Mouse (Mus musculus): Measurements from ENCODE around the gene Ext2.

Gene Ext2

GRCm38 (mm10) chr2:93806487-93807201 is 15.7 kb downstream of the Ext2 start:
- CTCF ChIA-PET = no interaction called here

GRCm38 (mm10) chr2:93805523-93805922 is 16.8 kb downstream of the Ext2 start:
- CTCF ChIA-PET = no interaction called here

GRCm38 (mm10) chr2:93805066-93805465 is 17.3 kb downstream of the Ext2 start:
- CTCF ChIA-PET = no interaction called here

GRCm38 (mm10) chr2:93802947-93803346 is 19.4 kb downstream of the Ext2 start:
- CTCF ChIA-PET = no interaction called here

- CTCF ChIA-PET = no interaction called here
These were observed 21.3 kb downstream of the Ext2 start for GRCm38 (mm10) chr2:93801097-93801496.

- CTCF ChIA-PET = no interaction called here
These were observed 25.1 kb downstream of the Ext2 start for GRCm38 (mm10) chr2:93797162-93797795.

GRCm38 (mm10) chr2:93794375-93794774 is 28.0 kb downstream of the Ext2 start:
- CTCF ChIA-PET = no interaction called here

GRCm38 (mm10) chr2:93791516-93792499 is 30.6 kb downstream of the Ext2 start:
- CTCF ChIA-PET = no interaction called here

- CTCF ChIA-PET = no interaction called here
These were observed 31.5 kb downstream of the Ext2 start for GRCm38 (mm10) chr2:93790798-93791345.

- CTCF ChIA-PET = no interaction called here
These were observed 33.8 kb downstream of the Ext2 start for GRCm38 (mm10) chr2:93788557-93788956.

- CTCF ChIA-PET = interaction anchor here (0.7 to 0.8 kb wide), 2 partner anchors 72 to 703 kb away, joined by 3 read pairs; no protein-coding TSS in a partner anchor
These were observed 36.2 kb downstream of the Ext2 start for GRCm38 (mm10) chr2:93786175-93786574.

- CTCF ChIA-PET = interaction anchor here (0.7 kb wide), 1 partner anchor 702 kb away, joined by 3 read pairs; no protein-coding TSS in a partner anchor
These were observed 37.0 kb downstream of the Ext2 start for GRCm38 (mm10) chr2:93785432-93785798.

GRCm38 (mm10) chr2:93784721-93785431 is 37.5 kb downstream of the Ext2 start:
- CTCF ChIA-PET = no interaction called here

GRCm38 (mm10) chr2:93783926-93784539 is 38.3 kb downstream of the Ext2 start:
- CTCF ChIA-PET = no interaction called here

GRCm38 (mm10) chr2:93782682-93783081 is 39.7 kb downstream of the Ext2 start:
- CTCF ChIA-PET = no interaction called here

GRCm38 (mm10) chr2:93782156-93782555 is 40.2 kb downstream of the Ext2 start:
- CTCF ChIA-PET = no interaction called here

GRCm38 (mm10) chr2:93780528-93780927 is 41.8 kb downstream of the Ext2 start:
- CTCF ChIA-PET = no interaction called here

GRCm38 (mm10) chr2:93779897-93780208 is 42.5 kb downstream of the Ext2 start:
- CTCF ChIA-PET = no interaction called here

- CTCF ChIA-PET = no interaction called here
These were observed 43.1 kb downstream of the Ext2 start for GRCm38 (mm10) chr2:93779081-93779896.

GRCm38 (mm10) chr2:93778616-93779015 is 43.8 kb downstream of the Ext2 start:
- CTCF ChIA-PET = no interaction called here

Measured in spleen, embryonic (tissue).